Mouse (Mus musculus) T-helper 2 cell (primary cell): Measurements from ENCODE around the gene Pla2g6.

Experiments used
- in situ Hi-C: fragments of 300-600 bp; cut with MboI, MseI; formaldehyde crosslinking; loops from one replicate; pipeline ENCODE4 v1.15.1; 2025; ENCODE audit warnings: high pct_unique_total_duplicates

Pla2g6 gene

GRCm38 (mm10) chr15:79351331-79351767 lies 23.2 kb upstream of the Pla2g6 start:
- in situ Hi-C loops: no loop called here

- in situ Hi-C loops: no loop called here
Measured at GRCm38 (mm10) chr15:79350866-79351265, 22.7 kb upstream of the Pla2g6 start.

DNA sequence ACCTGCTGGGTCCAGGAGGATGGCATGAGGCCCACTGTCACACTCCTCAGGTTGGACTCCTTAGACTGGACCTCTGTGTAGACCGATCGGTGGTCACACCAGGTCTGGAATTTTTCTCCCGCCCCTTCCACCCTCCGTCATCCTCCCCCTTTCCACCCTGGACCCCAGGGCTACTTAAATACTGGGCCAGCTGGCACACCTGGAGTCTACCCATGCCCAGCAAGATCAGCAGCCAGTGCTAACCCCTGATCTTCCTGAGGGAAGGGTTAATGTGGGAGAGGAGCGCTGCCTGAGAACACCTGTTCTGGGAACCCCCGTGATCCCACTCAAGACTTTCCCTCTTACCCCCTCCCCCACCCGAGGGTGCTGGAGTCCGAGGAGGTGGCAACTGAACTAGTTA lies 20.5 kb upstream of the Pla2g6 start:
- in situ Hi-C loops: no loop called here

DNA sequence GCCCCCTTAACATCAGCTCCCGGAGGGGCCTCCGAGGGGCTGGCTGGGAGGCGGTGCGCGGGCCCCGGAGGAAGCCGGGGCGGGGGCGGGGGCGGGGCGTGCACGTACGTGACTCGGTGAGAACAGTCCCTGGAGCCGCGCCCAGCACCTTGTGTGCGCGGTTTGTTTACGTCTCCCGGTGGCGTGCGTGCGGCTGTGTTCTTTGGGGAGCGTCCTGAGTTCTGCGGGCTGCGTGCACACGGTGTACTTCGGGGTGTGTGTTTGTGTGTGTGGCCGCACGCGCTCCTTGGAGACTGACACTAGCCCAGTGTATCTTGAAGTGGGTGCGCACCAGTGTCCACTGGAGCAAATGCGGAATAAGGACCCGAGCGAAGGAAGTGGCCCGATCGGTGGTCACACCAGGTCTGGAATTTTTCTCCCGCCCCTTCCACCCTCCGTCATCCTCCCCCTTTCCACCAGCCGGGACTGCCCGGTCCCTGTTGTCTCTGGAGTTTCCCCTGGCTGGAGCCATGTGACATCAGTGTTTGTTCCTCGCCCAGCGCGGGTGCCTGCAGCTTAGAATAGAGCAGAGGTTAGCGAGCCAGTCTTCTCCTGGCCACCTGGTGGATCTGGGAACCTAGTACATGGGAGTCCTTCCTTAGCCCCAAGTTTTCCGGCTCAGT lies 19.8 kb upstream of the Pla2g6 start:
- in situ Hi-C loops: no loop called here

- in situ Hi-C loops: no loop called here
Measured at GRCm38 (mm10) chr15:79347165-79347844, 19.1 kb upstream of the Pla2g6 start.

DNA sequence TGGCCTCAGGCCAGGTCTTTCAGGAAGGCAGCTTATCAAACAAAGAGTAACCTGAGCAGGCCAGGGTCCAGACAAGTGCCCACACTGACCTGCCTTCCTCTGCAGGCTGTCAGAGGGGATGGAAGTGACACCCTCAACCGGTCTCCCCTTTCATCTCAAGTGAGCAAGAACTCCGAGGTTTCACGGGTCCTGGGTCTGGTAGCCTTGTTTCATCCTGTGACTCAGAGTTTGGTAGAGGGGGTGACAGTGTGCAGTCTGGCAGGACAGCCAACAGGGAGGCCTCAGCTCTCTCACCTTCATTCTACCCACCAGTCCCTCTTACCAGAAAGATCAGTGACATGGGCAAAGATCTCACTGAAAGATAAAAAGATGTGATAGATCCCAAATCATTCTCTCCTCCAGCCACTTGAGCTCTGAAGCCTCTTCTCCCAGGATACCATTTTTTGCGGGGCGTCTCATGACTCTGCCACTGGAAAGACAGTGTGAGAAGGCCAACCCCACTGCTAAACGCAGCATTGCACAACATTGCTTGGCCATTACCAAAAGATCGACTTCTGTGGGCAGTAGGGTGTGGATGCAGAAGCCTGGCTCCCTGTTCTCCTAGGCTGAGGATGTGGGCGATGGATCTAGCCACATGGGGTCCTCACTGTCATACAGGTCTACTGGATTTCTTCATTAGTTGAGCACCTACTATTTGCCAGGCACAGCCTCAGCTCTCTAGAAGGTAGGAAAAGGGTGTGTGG lies 18.0 kb upstream of the Pla2g6 start, which contains the start of gene Maff:
Gene Maff, plus strand, starts transcription at position 571 of the 743 bp plus-strand sequence.
- in situ Hi-C loops: no loop called here

DNA sequence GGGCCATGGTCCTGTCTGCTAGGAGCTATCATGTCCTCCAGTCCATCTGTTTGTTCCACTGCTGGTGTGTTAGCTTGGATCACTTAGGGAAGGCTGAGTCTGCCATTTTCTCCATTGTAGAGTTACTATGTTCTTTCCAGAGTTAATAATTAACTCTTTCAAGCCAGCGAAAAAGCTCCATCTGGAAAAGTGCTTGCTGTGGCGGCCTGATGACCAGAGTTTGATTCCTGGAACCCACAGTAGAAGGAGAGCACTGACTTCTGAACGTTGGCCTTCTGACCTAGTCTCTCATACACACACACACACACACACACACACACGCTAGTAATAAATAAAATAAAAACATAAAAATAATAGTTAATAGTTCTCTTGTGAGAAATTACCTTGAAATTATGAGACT lies 16.4 kb upstream of the Pla2g6 start:
- in situ Hi-C loops: no loop called here

GRCm38 (mm10) chr15:79342641-79343337 lies 14.6 kb upstream of the Pla2g6 start:
- in situ Hi-C loops: no loop called here

DNA sequence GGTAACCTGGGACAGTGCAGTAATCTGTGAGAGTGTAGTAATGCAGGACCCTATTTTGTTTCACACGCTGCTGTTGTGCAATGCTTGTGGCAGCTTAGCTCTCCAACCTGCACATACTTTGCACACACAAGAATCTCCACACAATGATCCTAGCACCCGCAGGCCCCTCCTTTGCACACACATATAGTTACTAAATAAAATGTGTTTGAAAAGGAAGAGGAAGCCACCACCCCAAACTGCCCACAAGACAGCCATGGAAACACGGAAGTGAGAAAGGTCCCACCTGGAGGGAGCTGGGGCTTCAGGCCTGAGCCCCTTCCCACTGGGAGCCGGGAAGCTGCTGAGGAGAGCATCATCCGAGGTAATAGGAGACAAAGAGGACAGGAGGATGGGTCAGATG lies 10.8 kb upstream of the Pla2g6 start:
- in situ Hi-C loops: no loop called here

GRCm38 (mm10) chr15:79335061-79335655 lies 7.0 kb upstream of the Pla2g6 start:
- in situ Hi-C loops: no loop called here

- in situ Hi-C loops: no loop called here
Measured at GRCm38 (mm10) chr15:79333409-79333808, 5.2 kb upstream of the Pla2g6 start.

- in situ Hi-C loops: no loop called here
Measured at GRCm38 (mm10) chr15:79330521-79330920, 2.3 kb upstream of the Pla2g6 start.

DNA sequence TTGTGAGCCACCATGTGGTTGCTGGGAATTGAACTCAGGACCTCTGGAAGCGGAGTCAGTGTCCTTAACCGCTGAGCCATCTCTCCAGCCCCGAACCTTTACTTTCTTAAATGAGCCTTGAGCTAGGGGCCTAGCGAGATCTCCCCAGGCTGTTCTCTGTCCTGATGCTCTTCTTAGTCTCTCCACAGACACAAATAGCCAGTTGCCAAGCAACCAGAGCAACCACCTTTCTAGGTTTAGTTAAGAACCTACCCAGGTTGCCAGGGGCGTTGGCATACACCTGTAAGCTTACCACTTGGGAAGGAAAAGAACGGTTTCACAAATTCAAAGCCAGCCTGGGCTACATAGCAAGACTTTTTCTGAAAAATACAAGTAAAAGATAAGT lies 1.8 kb upstream of the Pla2g6 start:
- in situ Hi-C loops: no loop called here

- in situ Hi-C loops: no loop called here
Measured at GRCm38 (mm10) chr15:79329346-79329978, 1.3 kb upstream of the Pla2g6 start.

- in situ Hi-C loops: no loop called here
Measured at GRCm38 (mm10) chr15:79328939-79329275, 717 bp upstream of the Pla2g6 start.

- in situ Hi-C loops: no loop called here
Measured at GRCm38 (mm10) chr15:79326971-79327961, 924 bp downstream of the Pla2g6 start.

- in situ Hi-C loops: no loop called here
Measured at GRCm38 (mm10) chr15:79326264-79326663, 1.9 kb downstream of the Pla2g6 start.

GRCm38 (mm10) chr15:79325742-79326141 lies 2.4 kb downstream of the Pla2g6 start:
- in situ Hi-C loops: no loop called here

- in situ Hi-C loops: no loop called here
Measured at GRCm38 (mm10) chr15:79324373-79324772, 3.8 kb downstream of the Pla2g6 start.

- in situ Hi-C loops: no loop called here
Measured at GRCm38 (mm10) chr15:79323791-79324155, 4.4 kb downstream of the Pla2g6 start.
